Mouse (Mus musculus): ENCODE results near the gene Atad3a. TPM values are rescaled to one million over a fixed set of nuclear protein-coding genes. Genes with fewer than 3 reads are reported as not detected.
"Not testable (repeated sequence)": the region's sequence is repeated elsewhere in the genome, so short reads cannot be mapped to it uniquely, and the experiment has no call there.

Atad3a gene
- 100 to 1,000 TPM; 118 to 141 TPM for total RNA-seq (2021)
- long read RNA-seq, experiment 1, transcript Atad3a-201 (16 exons, 2,413 nt), result major isoform, 222 of 270 reads
- long read RNA-seq, experiment 1, partial matches to known transcripts, result 11 of 270 reads
- long read RNA-seq, experiment 1, other reads (novel, unspliced or antisense), result 34 of 270 reads
- long read RNA-seq, experiment 2, transcript Atad3a-201 (16 exons, 2,413 nt), result major isoform, 143 of 180 reads
- long read RNA-seq, experiment 2, partial matches to known transcripts, result 4 of 180 reads
- long read RNA-seq, experiment 2, other reads (novel, unspliced or antisense), result 33 of 180 reads

- peak; percentile 98 for DNase-seq
Measured at GRCm38 (mm10) chr4:155760613-155761355, at the start of gene Atad3a. Atad3a (minus strand) TSS chr4:155761093.

DNA sequence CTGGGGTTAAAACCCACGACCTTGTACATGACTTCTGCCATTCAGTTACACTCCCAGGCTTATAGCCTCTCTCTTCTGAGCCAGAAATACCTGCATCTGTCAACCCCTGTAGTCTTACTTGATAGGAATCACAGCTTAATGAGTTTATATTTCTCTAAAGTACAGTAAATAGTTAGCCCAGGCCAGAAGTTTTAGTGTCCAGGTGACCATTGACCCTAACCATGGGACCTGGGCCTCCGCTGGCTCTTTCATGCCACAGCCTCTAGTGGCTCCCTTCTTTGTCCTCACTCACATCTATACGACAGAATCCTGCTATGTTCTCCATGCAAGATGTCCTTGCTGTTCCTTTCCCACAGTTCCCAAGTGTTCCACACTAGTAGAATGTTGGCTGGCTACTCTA, 46.9 kb upstream of the Atad3a start:
- no peak for DNase-seq

GRCm38 (mm10) chr4:155803340-155804041, 42.6 kb upstream of the Atad3a start:
- DNase-seq, result peak; percentile 97

- no peak for DNase-seq
Measured at GRCm38 (mm10) chr4:155802741-155803339, 41.9 kb upstream of the Atad3a start, which contains the start of gene Mrpl20. Mrpl20 (plus strand) TSS chr4:155802878.

- no peak for DNase-seq
Measured at GRCm38 (mm10) chr4:155802075-155802474, 41.2 kb upstream of the Atad3a start.

DNA sequence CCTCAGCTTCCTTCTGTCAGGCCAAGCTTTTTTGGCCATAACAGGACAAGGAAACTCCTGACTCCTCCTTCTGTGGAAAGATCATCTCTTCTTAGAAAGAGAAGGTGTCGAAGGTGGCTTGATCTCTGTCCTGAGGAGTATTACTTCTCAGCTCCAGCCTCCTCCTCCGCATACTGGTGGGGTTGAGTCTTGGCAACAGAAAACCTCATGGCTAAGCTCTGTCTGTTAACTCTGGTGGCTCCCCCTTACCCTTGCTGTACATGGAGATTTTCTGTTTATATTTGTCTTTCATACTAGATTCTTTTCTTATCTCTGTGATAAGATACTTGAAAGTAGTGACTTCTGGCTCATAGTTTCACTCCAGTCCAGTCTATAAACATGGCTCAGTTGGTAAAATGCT, 32.8 kb upstream of the Atad3a start:
- DNase-seq, result no peak

- no peak for DNase-seq
Measured at GRCm38 (mm10) chr4:155791240-155791933, 30.5 kb upstream of the Atad3a start.

- DNase-seq, result no peak
Measured at GRCm38 (mm10) chr4:155790650-155791161, 29.8 kb upstream of the Atad3a start.

- no peak for DNase-seq
Measured at GRCm38 (mm10) chr4:155790021-155790489, 29.2 kb upstream of the Atad3a start, which contains the start of gene Ankrd65. Ankrd65 (plus strand) TSS chr4:155790439.

DNA sequence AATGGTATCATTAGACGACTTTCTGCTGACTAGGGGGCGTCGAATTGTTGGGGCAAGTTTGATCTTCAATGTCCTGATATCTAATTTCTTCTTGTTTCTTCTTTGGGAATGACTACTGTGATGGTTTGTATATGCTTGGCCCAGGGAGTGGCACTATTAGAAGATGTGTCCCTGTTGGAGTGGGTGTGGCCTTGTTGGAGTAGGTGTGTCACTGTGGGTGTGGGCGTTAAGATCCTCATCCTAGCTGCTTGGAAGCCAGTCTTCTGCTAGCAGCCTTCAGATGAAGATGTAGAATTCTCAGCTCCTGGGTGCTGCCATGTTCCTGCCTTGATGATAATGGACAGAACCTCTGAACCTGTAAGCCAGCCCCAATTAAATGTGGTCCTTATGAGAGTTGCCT, 27.9 kb upstream of the Atad3a start:
- DNase-seq, result not testable (repeated sequence)

GRCm38 (mm10) chr4:155788300-155788699, 27.4 kb upstream of the Atad3a start:
- no peak for DNase-seq

GRCm38 (mm10) chr4:155785819-155786218, 24.9 kb upstream of the Atad3a start, which contains the start of gene Tmem88b:
Tmem88b (minus strand) TSS chr4:155785874.
- DNase-seq, result no peak

- DNase-seq, result no peak
Measured at GRCm38 (mm10) chr4:155785246-155785645, 24.4 kb upstream of the Atad3a start.

DNA sequence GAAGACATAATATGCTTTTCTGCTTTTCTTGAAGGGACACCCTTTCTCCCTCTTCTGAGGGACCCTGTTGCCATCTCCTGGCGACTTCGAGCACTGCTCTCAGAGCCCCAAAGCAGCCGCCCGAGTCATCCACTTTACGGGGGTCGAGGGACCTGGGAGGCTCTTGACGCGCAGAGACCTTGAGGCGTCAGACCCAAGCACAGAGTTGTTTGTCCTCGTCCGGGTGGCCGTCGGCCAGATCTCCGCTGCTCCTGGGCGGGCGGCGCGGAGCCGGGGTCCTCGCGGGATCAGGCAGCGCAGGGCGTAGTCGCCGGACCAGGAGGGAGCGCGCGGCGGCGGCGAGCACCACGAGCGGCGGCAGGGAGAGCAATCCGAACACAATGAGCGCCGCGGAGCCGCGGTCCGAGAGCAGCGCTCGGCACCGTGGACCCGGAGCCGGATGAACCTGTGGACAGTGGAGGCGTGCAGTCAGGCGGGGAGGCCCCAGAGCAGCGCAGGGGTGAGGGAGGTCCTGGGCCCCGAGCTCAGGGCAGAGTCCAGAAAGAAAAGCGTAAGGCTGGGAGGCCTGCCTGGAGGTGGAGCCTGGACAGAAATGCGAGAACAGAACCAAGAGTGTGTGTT, 23.3 kb upstream of the Atad3a start:
- DNase-seq, result peak; percentile 86

DNA sequence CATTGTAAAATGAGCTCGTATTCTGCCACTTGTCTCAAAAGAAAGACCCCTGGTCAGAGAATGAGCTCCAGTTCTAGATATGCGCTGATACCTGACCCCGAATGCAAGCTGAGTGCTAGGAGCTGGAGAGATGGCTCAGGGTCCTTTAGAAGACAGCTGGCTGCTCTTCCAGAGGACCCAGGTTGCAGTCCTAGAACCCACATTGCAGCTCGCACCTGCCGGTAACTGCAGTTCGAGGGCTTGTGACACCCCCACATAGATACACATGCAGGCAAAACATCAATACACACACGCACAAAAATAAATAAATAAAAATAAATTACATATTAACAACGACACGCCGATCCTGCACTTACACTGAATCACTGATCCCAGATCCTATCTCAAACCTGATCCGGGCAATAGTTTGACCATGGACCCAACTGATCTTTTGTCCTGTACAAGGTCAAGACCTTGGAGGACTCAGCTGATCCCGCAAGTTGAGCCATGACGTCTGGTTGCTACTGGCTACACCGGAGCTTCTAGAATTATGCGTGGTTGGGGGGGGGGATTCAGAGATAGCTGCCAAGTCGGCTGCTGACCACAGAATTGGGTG, 22.7 kb upstream of the Atad3a start:
- no peak for DNase-seq

DNA sequence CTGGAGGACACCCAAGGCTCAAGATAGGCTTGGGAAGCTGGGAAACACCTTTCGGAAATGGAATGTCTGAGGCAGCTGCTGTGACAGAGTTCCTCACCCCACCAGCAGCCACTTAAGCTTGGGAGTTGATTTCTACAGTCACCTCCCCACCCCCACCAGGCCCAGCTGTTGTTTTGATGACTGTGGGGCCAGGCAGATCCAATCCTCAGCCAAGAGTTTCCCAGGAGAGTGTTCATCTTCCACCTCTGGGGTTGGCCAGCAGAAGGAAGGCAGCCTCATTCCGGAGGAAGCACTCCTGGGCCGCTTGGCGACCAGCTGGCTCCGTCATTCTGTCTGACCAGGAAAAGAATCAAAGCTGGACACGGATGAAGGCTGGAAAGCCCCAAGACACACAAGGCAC, 20.0 kb upstream of the Atad3a start:
- peak; percentile 65 for DNase-seq

DNA sequence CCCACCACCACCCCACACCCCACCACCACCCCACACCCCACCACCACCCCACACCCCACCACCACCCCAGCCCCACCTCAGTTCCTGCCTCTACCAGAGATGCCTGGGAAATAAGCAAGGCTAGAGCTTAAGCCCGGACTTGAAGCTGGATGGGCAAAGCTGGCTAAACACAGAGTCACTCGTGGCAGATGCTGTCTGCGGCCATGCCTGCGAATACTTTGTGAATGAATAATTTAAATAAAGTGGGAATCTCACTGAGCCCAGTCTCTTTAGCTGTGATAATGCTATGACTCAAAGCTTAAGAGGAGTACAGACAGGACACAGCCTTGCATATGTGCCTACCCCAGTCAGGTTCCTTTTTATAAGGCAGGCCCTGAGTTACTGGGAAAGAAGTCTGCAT, 18.6 kb upstream of the Atad3a start:
- no peak for DNase-seq

GRCm38 (mm10) chr4:155777816-155778215, 16.9 kb upstream of the Atad3a start:
- peak; percentile 54 for DNase-seq

DNA sequence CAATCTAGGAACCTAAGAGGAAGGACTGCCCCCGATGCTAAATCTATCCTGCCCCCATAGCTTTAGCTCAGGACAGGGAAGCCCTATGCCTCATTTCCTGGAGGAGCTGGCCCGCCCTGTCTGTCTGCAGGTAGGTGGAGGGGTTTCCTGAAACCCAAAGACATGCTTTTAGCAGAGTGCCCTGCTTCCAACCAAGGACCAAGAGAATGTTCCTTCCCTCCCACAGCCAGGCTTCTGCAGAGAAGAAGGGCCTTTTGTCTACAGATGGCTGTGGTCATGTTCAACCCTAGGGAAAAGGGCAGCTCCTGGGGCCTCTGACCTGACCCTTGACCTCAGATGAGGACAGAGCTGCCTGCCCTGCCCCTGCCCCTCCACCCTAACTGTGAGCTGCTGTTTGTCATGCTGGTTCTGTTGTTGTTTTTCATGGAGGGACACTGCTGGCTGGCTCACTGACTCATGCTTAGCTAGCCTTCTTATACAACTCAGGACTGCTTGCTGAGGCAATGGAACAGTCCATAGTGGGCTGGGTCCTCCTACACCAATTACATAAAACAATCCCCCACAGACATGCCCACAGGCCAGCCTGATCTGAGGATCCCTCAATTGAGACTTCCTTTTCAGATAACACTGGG, 15.9 kb upstream of the Atad3a start:
- DNase-seq, result no peak

DNA sequence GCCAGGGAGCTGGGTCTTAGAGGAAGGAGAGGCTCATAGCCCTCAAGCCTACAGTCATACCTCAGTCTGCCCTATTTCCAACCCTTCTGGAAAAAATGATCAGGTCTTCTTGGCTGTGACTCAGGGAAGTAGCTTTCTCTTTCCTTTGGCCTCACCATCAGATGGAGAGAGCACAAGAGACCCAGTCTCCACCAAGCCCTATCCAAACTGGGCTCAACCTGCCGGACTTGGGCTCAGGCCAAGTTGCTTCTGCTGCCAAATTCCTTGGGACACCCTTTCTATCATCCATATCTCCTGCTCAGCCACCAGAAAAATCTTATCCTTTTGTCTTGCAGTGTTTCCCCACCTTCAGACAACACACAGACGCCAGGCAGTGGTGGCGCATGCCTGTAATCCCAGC, 15.0 kb upstream of the Atad3a start:
- peak; percentile 66 for DNase-seq
